Mouse (Mus musculus) neutrophil, adult 5-6 weeks (primary cell): ENCODE measurements around the gene Atg7. TPM values are rescaled to one million over a fixed set of nuclear protein-coding genes. Genes with fewer than 3 reads are reported as not detected.

Source experiments
- ATAC-seq: fragments of 151-379, 151-347 bp; 2 replicates; pipeline ENCODE4 v1.8.0; 2017; ENCODE audit warnings: mild to moderate bottlenecking, moderate TSS enrichment; ENCODE audit not compliant: insufficient number of reproducible peaks, poor library complexity, low FRiP score, severe bottlenecking; ENCODE audit errors: extremely low read depth
- total RNA-seq: library from RNA; stranded (forward); fragments of 200-1000 nt; gene quantifications from 2 replicates; pipeline ENCODE4 v1.2.3, GENCODE M21; 2017

Atg7 gene
- total RNA-seq, 1 experiment from 2014 or later, result 74.5 TPM

DNA sequence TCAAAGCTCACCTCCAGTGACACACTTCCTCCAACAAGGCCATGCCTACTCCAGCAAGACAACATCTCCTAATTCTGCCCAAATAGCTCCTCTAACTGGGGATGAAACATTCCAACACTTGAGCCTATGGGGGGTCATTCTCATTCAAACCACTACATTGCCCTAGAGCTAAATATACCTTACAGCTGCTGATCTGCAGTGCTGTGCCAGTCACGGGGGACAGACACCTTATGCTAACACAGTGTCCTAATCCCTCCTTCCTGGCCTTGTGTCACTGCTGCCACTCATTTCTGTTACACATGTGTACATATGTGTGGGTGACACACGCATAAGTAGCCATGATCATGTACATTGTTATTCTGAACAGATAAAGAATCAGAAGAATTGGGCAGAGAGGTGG, 127.4 kb downstream of the Atg7 start:
- no peak for ATAC-seq

GRCm38 (mm10) chr6:114771502-114771901, 128.6 kb downstream of the Atg7 start:
- ATAC-seq, result no peak

GRCm38 (mm10) chr6:114775210-114775609, 132.3 kb downstream of the Atg7 start:
- ATAC-seq, result no peak

GRCm38 (mm10) chr6:114777872-114778271, 135.0 kb downstream of the Atg7 start:
- ATAC-seq, result no peak

DNA sequence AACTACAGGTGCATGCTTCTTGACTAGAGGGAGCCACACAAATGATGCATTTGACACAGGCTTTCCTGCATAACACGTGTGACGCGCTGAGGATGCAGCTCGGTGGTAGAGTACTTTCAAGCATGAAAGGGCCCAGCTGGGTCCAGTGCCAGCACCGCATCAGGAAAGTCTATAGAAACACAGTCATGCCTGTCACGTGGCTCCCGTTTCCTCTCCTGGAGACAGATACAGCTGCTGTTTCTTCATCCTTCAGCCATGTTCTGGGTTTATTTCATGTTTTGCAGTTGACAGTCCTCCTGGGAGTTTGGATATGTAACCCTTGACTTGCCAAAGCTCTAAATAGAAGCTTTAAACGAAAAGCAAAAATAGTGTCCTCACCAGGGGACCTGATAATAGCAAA, 135.8 kb downstream of the Atg7 start:
- peak; percentile 31; the same call in 1 of the 2 replicates for ATAC-seq

GRCm38 (mm10) chr6:114780583-114780982, 137.7 kb downstream of the Atg7 start:
- ATAC-seq, result no peak

DNA sequence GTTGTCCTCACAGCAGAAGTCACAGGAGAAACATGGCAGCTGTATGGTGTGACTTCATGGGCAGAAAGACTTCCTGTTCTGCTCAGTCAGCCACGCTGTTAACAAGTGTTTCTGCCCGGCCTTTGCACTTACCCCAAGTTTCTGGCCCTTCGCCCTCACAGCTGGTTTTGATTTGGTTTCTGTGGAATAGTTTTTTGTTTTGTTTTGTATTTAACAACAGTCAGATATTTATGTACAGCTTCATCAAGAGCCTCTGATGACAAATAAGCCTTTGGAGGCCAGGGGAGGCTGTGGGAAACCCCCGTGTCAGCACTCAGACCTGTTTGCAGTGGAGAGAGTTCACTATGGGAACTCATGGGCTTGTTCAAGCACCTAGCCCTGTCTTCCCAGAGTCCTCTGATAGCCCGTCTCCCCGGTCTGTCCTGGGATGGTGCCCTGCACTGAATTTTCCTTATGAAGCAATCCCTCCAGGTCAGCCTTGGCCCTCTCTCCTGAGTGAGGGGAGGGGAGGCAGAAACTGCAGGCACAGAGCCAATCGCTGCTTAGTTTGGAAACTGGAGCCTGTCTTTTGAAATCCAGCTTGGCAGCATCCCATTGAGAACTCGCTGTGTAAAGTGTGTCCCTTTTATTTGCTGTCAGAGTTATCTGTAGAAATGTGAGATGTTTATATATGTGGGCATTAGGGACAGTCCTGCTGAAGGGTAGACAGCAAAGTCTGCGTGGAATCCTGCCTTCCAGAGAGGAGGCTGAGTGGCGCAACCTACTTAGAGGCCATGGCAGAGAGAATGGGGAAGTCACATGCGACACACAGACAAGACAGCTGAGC, 138.7 kb downstream of the Atg7 start:
- ATAC-seq, result no peak

DNA sequence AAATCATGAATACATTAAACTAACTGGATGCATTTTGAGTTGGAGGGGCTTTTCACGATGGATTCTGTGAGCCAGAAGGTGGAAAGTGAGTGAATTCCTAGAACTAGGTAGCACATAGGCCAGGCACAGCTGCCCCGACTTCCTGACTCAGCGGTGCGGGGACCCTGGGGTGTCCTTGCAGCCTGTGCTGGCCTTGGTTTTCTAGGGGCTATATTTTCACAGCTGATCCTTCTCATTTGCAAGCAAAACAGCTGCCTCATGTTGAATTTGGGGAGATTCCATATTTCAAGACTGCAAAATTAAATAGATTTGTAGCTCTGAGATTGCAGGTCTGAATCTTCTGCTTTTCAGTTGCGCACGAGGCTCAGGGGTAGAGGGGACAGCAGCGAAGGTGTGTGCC, 139.6 kb downstream of the Atg7 start:
- ATAC-seq, result no peak

- ATAC-seq, result no peak
These were observed 143.6 kb downstream of the Atg7 start for GRCm38 (mm10) chr6:114786461-114786860.

- no peak for ATAC-seq
These were observed 144.7 kb downstream of the Atg7 start for GRCm38 (mm10) chr6:114787606-114788005.

GRCm38 (mm10) chr6:114788663-114789062, 145.8 kb downstream of the Atg7 start:
- no peak for ATAC-seq

DNA sequence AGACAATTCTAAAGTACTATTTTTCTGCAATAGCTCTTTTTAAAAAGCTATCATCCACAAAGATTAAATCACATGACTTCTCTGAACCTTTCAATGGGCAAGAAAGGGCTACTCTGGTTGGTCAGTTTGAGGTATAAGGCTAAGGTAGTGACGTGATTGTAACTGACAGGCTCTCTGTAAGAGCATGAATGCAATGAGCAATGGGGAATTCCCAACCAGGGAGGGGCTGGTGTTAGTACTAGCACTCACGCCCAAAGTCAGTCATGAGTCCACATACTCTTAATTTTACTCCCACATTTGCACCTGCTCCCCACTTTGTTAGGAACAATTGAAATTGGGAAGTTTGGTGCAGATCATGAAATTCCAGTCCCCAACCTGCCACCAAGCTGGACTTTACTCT, 147.2 kb downstream of the Atg7 start:
- ATAC-seq, result no peak

DNA sequence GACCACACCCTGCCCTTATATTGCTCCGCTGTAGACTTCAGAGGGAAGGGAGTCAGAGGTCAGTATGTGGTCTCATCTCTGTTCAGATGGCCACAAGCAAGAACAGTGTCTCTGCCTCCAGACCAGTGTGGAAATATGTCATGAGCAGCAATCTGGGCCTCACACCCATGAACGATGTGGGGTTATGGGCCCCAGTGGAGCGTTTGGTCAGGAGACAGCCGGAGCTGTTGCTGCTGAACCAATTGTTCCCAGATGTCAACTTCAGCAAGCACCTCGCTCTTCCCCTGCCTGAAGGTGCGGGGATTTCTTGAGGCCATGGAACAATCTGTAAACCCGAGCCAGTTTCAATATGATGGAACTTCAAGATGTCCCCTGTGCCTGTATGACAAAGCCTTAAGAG, 148.0 kb downstream of the Atg7 start:
- no peak for ATAC-seq

DNA sequence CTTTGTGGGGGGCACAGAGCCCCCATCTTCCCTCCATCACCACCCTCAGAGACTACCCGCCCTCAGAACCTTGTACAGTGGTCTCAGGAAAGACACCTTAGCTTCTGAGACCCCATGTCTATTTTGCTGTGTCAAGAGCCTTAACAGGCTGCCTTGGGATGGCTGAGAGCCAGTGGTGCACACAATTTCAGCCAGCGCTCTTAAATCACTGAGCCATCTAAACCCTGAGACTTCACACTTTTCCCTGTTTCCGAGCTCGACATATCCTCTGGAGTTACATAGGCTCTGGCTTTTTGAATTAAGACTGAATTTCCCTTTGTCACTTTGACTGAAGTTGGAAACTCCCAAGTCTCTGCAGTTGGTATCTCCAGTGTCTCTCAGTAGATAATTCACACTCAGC, 148.9 kb downstream of the Atg7 start:
- ATAC-seq, result no peak

- ATAC-seq, result no peak
These were observed 151.8 kb downstream of the Atg7 start for GRCm38 (mm10) chr6:114794706-114795105.

- no peak for ATAC-seq
These were observed 152.9 kb downstream of the Atg7 start for GRCm38 (mm10) chr6:114795706-114796325.

GRCm38 (mm10) chr6:114797901-114798300, 155.0 kb downstream of the Atg7 start:
- ATAC-seq, result no peak

- ATAC-seq, result no peak
These were observed 155.8 kb downstream of the Atg7 start for GRCm38 (mm10) chr6:114798715-114799114.

- no peak for ATAC-seq
These were observed 157.5 kb downstream of the Atg7 start for GRCm38 (mm10) chr6:114800291-114800965.

- ATAC-seq, result no peak
These were observed 161.1 kb downstream of the Atg7 start for GRCm38 (mm10) chr6:114803915-114804535.
